Mouse (Mus musculus): Measurements from ENCODE around the gene Hnrnpk.
"Not testable (repeated sequence)": the region's sequence is repeated elsewhere in the genome, so short reads cannot be mapped to it uniquely, and the experiment has no call there.

The Hnrnpk gene

DNA sequence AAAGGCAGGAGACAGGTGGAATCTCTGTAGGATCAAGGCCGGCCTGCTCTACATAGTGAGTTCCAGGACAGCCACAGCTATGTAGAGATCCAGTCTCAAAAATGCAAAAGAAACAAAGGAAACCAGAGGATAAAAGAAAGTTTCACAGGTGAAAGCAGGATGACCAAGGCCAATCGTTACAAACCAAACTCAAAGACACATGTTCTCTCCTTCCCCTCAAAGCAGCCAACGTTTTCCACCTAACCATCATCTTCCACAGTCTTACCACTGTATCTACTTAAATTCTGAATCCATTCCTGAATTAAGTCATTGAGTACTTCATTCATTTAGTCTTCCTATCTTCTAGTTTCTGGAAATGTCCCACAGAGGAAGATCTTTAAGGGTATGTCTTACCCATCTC is 14.8 kb downstream of the Hnrnpk start:
- DNase-seq (ENCODE audit: low spot score) = no peak

- peak; percentile 80 for DNase-seq (ENCODE audit: low spot score)
Observed at GRCm38 (mm10) chr13:58387948-58388347, 15.2 kb downstream of the Hnrnpk start.

DNA sequence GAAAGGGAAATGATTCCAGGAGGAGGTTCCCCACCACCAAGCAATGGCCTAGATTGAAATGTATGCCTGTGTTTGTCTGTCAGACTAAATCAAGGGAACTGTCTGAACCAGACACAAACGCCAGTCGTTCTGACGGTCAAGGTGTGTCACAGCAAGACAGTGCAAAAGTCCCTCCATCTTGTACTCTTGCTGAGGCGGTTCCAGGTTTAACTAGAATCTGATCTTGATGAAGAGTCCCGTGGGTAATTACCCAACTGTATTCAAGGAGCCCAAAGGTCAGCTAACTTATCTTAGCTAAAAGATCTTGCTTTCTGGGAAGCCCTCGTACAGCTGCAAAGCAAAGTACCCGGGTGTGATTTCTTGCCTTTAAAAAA is 17.6 kb downstream of the Hnrnpk start:
- DNase-seq (ENCODE audit: low spot score) = no peak

- DNase-seq (ENCODE audit: low spot score) = peak; percentile 73
Observed at GRCm38 (mm10) chr13:58384779-58385546, 18.2 kb downstream of the Hnrnpk start, which contains the start of gene 2210016F16Rik. Gene 2210016F16Rik (minus strand): TSS chr13:58385225.

DNA sequence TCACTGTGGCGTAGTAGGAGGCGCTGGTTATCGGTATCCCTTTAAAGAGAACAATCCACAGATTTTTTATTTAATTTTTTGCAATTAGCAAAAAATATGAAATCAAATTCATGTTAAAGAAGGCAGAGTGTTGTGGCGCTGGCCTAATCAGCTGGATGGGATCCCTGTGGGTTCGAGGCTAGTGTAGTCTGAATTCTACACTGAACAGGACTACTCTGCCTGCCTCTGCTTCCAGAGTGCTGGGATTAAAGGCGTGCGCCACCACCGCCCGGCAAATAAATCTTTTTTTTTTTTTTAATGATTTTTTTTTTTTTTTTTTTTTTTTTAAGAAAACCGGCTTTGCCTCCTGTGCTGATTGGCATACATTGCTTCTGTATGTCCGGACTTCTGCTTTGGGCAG is 18.8 kb downstream of the Hnrnpk start:
- no peak for DNase-seq (ENCODE audit: low spot score)

GRCm38 (mm10) chr13:58373153-58373470 is 30.0 kb downstream of the Hnrnpk start:
- no peak for DNase-seq (ENCODE audit: low spot score)

DNA sequence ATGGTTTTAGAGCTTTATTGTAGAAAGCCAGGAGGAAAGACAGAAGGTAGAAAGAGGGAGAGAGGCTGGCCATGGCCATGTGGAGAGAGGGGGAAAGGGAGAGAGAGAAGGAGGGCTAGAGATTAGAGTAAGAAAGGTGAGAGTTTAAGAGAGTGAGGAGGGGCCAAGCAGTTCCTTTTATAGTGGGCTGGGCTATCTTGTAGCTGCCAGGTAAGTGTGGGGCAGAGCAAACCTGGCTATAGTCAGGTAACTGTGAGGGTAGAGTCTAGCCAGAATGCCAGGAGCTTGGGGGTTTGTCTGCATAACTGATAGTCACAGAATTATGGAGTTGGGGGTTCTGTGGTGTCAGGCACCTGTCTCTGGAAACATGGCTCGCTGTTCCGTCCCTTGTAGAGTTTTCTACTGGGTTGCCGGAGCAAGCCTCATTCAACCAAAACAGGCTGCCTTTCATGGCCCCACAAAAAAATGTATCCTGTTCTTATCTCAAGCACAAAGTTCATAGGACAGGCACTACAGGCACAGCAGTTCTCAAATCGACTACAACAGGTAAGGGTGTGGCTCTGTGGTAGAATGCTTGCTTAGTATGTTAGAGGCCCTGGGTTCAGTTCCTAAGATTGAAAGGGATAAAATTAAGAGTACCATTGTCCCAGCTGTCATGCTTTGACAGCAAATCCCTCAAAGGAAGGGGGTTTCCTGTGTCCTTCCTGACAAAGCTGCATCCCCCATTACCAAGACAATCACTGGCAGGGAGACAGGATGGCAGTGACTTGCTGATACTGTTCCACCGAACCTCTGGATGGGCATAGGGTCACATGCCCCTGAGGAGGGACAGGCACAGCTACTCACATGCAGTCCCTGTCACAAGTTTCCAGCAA is 30.6 kb downstream of the Hnrnpk start:
- DNase-seq (ENCODE audit: low spot score) = no peak

- DNase-seq (ENCODE audit: low spot score) = no peak
Observed at GRCm38 (mm10) chr13:58368835-58369234, 34.3 kb downstream of the Hnrnpk start.

DNA sequence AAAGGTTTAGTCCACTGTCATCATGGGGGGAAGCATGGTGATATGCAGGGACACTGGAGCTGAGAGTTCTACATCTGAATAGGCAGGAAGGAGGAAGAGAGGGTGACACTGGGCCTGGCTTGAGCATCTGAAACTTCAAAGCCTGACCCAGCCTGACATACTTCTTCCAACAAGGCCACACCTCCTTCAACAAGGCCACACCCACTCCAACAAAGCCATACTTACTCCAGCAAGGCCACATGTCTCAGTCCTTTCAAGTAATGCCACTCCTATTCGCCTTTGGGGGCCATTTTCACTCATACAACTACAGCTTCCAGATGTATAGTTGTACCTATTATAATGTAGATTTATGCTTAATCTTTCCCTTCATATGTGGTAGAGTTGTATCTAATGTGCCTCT is 35.5 kb downstream of the Hnrnpk start:
- no peak for DNase-seq (ENCODE audit: low spot score)

DNA sequence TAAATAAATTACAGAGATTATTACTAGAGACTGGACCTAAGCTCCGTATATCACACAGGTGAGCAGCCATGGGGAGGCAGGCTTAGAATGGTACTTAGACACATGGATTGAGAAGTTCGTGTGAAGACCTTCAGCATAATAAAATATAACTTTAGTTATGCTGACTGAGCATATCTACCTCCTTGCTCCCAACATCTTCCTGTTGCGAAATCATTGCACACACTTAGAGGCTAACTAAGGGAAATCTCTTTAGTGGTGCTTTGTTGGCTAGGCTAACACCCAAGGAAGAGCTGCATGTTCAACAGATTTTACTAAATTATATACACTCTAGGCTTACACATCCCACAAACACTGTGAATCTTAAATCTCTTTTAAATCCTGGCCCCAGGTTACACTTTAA is 36.8 kb downstream of the Hnrnpk start:
- DNase-seq (ENCODE audit: low spot score) = no peak

GRCm38 (mm10) chr13:58365179-58365578 is 38.0 kb downstream of the Hnrnpk start:
- DNase-seq (ENCODE audit: low spot score) = not testable (repeated sequence)

DNA sequence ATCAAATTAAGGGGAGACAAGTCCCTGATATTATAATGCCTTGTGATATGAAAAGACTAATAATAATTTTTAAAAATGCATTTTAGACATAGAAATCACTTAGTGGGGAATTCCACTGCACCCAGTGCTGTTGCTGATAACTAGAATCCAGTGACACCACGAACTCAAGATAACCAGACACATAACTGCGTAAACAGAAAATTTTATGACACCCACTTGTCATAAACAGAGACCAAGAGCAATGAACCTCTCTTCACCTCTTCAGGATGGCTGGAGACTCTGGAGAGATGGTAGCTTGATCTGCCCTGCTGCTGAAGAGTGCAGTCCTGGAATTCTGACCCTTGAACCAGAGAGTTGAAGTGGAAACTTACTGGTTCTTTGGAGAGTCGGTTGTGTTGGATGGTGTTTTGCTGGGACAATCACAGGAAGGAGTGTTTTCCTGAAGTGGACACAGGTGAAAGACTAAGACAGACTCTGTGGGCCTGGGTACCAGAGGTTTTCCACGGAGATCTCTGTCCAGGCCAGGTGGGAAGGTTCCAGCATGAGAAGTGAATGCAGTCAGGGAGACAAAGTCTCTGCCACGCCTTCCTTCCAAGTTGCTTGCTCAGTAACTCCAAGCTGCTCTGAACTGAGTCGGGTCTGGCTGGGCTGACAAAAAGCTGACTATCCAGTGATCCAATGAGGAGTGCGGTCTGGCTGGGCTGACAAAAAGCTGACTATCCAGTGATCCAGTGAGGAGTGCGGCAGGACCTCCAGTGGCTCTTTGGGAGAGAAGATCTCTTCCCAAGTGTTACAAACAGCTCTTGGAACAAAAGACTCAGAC is 38.6 kb downstream of the Hnrnpk start:
- DNase-seq (ENCODE audit: low spot score) = no peak

- DNase-seq (ENCODE audit: low spot score) = no peak
Observed at GRCm38 (mm10) chr13:58359304-58359653, 43.9 kb downstream of the Hnrnpk start.

DNA sequence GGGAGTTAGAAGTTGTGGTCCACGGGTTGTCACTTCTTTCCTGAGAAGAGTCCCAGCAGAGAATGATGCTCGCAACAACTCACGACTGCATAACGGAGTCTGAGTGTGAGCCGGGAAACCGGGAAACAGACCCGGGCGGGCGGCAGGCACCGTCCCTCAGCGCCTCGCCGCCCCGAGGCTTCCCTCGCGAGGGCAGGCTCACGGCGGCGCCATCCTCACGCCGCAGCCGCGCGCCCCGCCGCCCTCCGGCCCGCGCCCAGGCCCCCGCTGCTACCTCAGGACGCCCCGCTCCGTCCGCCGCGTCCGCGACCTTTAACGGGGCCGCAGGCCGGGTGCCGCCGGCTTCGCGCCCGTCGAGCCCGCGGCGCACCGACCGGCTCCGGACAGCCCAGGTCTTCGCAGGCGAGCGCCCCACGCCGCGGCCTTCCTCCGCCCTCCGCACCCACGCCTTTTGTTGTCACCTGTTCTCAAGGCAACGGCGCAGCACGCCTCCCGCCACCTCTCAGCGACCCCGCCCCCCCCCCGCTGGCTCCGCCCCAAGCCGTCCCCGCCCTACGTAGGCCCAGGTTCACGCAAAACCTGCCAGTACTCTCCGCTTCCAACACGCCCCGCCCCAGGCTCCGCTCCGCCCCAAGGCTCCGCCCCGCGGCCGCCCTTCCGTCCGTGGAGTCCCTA is 44.4 kb downstream of the Hnrnpk start, which contains the start of gene Kif27:
Gene Kif27 (minus strand): TSS at position 494 of the 675 bp plus-strand sequence.
- DNase-seq (ENCODE audit: low spot score) = peak; percentile 87

DNA sequence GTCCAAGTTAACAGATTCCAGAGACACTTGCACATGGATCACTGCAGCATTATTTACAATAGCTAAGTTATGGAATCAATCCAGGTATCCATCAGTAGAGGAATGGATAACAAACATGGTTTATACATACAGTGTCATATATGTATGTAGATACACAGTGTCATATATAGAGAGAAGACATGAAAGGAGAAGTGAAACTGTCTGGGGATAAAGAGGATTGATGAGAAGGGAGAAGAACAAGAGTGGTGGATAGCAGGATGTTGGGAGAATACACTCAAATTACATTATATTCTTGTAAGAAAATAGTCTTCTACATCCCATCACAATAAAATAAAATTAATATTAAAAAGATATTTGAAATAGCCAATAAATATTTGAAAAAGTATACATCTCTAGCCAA is 50.1 kb downstream of the Hnrnpk start:
- no peak for DNase-seq (ENCODE audit: low spot score)

DNA sequence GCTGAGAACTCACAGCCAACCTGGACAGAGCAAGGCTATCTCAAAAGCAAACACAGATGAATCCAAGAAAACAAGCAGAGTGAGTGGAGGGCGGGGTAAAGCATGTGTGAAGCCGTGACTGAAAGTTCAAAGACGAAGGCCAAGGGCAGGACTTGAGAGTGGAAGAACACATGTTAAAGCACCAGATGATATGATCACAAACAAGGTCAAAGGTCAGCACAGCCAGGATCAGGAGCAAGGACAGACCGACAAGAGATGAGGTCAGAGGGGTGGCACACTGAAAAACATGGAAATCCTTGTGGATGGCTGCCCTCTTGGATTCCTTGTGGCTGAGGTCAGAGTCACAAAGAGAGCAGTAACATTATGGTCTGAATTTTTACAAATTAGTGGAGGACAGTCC is 52.5 kb downstream of the Hnrnpk start:
- DNase-seq (ENCODE audit: low spot score) = no peak

DNA sequence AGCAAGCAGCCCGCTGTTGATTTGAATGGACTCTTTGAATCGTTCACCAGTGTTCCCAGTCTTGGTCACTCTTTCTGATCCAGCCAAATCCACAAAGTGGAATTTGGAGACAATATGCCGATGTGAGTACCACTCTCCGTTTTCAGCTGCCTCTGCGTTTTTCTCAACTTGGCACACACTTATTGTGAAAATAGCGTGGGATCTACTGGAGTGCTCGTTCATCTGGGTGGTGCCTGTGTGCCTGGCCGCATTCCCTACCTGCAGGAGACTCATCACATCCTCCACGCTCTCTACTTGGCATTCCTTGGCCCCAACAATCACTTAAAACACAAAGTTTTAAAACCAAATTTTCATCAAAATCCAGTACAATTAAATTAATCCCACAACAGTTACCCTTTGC is 58.6 kb downstream of the Hnrnpk start:
- no peak for DNase-seq (ENCODE audit: low spot score)

Measured in urinary bladder, postnatal 14 days (tissue).